Mouse (Mus musculus) heart, adult 18-20 months (tissue): Measurements from ENCODE around the gene Cntn1. TPM values are rescaled to one million over a fixed set of nuclear protein-coding genes. Genes with fewer than 3 reads are reported as not detected.

Source experiments
- DNase-seq, 2 experiments: peaks; one replicate each; pipeline ENCODE4 v3.0.0; 2021 to 2022; ENCODE audit warnings: mixed read lengths in 1 of 2
- total RNA-seq, 2 experiments: library from RNA; stranded (reverse); gene quantifications; 2 replicates each; pipeline ENCODE4 v1.2.3; 2021

Gene Cntn1
- total RNA-seq, 2 experiments from 2014 or later = 0.10 TPM; not detected in 1

GRCm38 (mm10) chr15:92137026-92137425 is 86.1 kb downstream of the Cntn1 start:
- DNase-seq = no peak

DNA sequence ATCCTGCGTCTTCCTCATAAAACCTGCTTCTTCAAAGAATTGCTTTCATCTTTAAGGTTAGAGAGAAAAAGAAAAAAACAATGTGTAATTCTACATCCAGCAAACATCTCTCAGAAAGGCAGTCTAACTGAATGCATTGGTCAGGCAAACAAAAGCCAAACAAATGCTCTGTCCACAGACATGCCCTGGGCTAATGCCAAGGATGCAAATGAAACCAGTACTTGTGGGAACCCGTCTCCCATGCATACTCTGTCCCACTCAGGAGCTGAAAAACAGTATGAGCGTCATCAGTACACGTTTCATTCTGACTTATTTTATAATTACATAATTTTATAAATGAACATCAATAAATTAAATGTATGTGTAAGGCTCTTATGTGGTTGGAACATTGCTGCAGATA is 91.0 kb downstream of the Cntn1 start:
- DNase-seq = no peak

DNA sequence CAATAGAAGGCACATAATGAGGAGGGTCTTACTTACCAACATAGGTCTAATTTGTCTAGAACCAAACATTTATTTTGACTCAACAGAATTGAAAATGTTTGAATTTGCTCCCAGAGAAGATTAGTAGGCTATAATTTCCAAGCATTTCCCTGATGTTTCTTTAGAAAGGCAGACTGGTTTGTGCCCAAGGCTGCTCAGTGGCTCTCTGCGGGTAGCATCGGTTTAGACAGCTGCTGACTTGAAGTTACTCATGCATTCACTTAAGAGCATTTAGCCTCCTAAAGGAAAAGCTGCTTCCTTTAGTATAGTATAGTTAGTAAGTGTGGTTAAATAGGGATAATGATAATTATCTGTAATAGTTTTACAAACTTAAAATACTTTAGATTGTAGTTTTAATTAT is 104.0 kb downstream of the Cntn1 start:
- no peak for DNase-seq

GRCm38 (mm10) chr15:92160855-92161162 is 109.8 kb downstream of the Cntn1 start:
- DNase-seq = no peak

DNA sequence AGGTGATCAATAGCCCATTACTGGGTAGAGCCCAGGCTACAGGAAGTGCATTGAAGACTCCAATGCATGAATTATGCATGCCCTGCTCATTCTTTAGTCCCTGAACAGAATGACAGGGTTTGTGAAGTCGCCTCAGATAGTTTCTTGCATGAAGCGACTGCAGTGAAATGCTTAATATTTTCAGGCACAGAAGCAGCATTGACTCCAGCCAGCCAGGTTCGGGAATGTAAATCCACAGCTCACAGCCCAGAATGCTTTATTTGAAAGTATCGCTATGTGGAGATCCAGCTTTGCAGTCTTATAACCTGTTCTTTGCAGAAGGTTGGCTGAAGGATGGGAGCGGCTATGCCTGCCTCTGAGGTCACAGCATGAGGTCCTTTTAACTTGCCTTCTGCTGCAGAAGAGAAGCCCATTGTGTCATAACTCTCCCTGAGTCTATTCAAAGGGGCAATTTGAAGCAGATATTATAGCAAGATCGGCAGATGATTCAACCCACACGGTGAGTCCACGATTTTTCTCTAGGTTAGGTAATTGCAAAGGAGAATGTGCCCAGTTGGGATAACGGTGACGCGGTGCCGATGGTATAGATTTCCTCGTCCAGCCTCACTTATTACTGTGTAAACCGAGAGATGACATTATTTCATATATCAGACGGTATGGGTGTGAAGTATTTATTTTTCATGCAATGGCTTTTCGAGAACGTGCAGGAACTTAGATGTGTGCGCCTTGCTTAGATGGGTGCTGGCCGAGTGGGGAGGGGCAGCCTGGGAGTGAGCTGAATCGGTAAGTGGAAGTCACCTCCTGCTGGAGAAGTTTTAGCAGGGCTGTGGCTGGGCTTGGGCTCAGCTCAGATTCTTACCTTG is 110.4 kb downstream of the Cntn1 start:
- DNase-seq = no peak

GRCm38 (mm10) chr15:92162835-92163234 is 111.9 kb downstream of the Cntn1 start:
- no peak for DNase-seq

DNA sequence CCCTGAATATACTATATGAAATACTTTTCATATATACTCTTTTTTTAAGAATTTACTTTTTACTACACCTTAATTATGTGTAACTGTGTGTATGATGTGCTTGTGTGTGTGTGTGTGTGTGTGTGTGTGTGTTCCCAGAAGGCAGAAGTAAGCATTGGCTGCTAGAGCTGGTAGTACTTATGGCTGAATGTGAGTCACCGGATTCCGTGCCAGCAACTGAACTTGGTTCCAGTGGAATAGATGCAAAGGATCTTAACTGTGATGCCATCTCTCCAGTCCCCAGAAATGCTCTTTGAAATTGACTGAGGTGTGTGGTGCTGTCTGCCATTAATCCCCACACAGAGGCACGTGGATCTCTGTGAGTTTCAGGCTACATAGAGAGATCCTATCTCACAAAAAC is 113.2 kb downstream of the Cntn1 start:
- no peak for DNase-seq

DNA sequence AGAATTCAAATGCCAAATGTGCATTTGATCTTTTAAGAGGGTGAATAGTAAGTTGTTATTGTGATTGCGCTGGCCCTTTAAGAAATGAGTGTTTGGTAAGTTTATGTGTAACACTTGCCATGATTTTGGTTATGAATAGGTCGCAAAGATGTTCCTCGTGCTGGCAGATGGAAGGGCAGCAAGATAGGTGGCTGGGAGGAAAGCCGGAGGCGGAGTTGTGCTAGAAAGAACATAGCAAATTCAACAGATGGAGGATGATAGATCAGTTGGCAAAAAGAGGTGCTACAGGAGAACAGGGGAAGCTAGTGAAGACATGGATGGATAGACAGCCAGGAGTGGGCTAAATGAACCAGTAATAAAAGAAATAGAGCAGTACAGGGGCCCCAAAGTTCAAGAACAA is 115.3 kb downstream of the Cntn1 start:
- DNase-seq = no peak

GRCm38 (mm10) chr15:92175739-92176138 is 124.8 kb downstream of the Cntn1 start:
- DNase-seq = no peak

- DNase-seq = no peak
These were observed 126.4 kb downstream of the Cntn1 start for GRCm38 (mm10) chr15:92177413-92177812.

- no peak for DNase-seq
These were observed 134.5 kb downstream of the Cntn1 start for GRCm38 (mm10) chr15:92185484-92185883.

- peak; percentile 42 to 43 for DNase-seq
These were observed 139.0 kb downstream of the Cntn1 start for GRCm38 (mm10) chr15:92190000-92190399.

- DNase-seq = no peak
These were observed 149.5 kb downstream of the Cntn1 start for GRCm38 (mm10) chr15:92200326-92200985.

- DNase-seq = no peak
These were observed 155.7 kb downstream of the Cntn1 start for GRCm38 (mm10) chr15:92206695-92207094.

DNA sequence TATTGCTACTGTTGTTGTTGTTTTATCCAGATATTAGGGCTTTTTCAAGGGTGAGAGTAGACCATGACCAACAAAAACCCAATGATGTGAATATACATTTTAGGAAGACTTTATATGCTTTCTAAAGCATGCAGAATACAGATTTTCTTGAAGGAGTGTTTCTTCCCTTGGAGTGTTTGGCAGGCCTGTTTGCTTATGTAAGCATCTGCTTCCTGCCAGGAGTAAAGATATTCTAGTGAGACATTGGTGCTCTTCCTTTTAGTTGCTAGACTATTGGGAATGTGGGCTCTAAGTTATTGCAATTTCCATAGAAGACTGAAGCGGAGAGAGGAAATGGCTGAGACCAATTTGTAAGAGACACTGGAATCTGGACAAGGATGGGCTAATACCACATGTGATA is 158.8 kb downstream of the Cntn1 start:
- no peak for DNase-seq

DNA sequence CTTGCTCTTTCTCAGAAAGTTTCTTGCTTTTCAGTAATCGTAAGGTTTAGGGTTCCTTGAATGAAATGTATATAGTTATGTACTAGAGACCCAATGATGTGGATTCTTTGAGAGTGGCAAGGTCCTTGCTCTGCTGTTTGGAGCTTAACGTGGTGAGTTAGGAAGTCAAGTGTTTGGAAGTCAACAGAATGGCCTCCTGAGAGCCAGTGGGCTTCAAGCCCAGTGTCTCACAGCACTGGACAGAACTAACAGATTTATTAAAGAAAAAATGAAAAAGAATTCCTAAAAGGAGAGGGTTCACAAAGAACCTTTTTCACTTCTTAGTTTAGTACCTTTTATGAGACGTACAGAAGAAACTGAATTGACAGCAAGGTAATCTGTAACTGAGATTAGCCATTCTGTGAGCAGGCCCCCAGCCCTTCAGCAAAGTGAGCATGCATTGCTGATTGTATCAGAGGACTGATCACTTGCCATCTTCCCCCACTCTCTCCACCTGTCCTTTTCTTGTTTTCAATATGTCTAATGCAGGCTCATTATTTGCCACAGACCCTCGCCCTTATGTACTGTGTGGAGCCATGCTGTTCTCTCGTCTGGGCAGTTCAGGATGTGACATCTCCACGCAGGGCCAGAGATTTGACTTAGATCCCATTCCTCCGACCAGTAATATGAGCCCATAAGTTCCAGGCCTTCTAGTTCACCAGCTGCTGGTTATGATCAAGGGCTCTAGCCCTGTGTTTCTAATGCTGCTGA is 159.7 kb downstream of the Cntn1 start:
- no peak for DNase-seq

GRCm38 (mm10) chr15:92215841-92216240 is 164.9 kb downstream of the Cntn1 start:
- DNase-seq = no peak

DNA sequence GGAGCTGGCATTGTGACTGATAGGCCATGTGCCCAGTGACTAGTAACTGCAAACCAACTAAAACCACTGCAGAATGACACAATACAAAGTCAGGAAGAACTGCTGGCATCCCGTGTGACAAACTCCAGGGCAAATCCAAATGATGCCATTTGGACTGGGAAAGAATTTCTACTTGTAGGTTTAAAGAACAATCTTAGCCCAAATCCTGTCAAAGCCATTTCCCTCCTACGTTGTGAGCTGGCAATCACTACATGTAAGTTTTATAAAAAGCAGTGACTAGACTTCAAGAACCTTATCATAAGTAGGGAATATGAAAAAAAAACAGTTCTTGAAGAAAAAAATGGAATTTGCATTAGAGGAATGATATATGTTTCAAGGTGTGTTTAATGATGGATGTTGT is 170.5 kb downstream of the Cntn1 start:
- DNase-seq = no peak

- peak in 1 of 2 experiments; percentile 17 for DNase-seq
These were observed 180.4 kb downstream of the Cntn1 start for GRCm38 (mm10) chr15:92231386-92231785.

DNA sequence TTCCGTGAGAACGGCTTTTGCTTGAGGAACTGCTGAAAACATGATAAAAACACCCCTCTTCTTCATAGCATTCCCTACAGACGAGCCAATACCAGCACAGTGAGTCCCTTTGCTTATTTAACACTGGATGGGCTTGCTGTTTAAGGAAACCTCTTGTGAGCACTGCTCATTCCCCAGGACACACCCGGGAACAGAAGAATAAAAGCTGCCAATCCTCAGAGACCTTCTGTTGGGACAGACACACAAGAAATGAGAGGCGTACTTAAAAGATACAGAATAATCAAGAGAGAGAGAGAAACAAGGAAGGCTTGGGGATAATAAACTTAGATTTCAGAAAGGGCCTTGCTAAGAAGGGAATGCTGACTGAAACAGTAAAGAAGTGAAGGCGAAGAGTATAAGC is 184.9 kb downstream of the Cntn1 start:
- no peak for DNase-seq

DNA sequence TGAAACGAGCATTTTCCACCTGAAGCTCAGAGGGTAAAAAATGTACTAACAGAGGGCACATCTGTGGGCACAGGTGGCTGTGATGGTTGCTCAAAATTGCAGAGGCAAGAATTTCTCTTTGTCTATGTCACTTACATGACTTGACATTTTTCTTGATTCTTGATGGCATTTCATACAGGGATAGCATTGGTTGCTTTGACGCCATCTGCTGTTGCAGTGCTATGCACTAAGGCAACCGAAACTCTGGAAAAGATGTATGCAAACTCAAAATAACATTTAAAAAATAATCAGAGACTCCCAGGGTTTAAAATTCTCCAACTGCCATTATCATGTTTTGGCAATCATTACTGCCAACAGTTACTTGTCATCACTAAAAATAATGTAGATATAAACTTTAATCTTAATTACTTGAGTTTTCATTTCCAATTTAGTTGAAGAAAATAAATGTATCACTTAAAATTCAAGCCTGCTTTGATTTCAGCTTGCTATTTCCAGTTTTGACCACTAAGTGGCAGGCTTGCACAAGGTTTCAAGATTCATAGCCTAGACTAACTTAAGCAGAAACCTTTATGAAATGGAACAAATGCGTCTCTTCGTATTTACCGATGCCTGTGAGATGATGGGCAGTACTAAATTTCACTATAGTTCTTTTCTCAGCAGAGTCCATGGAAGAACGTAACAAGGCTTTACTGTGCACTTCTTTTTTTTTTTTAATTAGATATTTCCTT is 214.2 kb downstream of the Cntn1 start:
- DNase-seq = peak; percentile 18 to 74

DNA sequence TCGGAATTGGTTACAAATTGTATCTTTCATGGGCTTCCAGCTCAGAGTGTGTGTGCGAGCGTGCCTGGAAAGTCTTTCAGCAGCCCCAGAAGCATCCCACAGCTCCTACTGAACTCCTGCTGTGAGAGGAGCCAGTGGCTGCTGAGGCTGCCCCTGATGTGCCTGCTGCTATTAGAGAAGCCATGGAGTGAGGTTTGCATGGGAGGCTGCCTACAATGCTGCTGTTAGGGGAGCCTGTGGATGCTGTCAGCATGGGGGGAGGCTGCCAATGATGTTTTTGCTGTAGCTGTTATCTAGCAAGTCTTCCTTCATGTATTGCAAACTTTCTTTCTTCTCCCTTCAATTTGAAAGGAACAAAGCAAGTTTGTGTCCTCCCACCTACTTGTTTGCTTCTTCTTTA is 217.4 kb downstream of the Cntn1 start:
- no peak for DNase-seq
